In the genomic region with DNA sequence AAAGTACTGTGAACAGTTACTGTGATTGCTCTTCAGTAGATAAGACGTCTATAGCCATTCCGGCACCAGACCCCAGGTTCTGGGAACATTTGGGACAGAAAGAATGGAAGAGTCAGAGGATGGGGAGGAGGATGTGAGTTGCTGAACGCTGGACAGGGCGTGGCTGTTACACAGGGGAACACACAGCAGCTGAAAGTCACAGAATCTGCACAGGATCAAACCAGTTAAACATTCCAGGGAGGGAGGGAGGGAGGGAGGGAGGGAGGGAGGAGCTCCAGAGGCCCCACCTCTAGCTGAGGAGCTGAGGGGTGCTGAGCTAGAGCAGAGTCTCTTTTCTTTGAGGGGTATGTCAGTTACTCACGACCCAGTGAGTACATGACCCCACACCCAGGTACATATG, we compare ENCODE assay signal across 18 mouse cellular contexts. TPM values are rescaled to one million over a fixed set of nuclear protein-coding genes. Genes with fewer than 3 reads are reported as not detected.
DNase-seq lines count a peak whose midpoint lies in the region; ATAC-seq and TF ChIP-seq lines count a peak whose summit lies in the region.
"Had no signal": no experiment of that assay in that cellular context is flagged by ENCODE, and none has a peak within 500 bp of the region (broad histone marks: within the 10 kb centered on the region; RNA-seq: fewer than 3 reads in every experiment).

No protein-coding gene starts in this region.

- H3K4me1 ChIP-seq in kidney, embryonic 15.5 days, result no peaks in the 10 kb centered on the region
- no peaks in the 10 kb centered on the region for H3K4me1 ChIP-seq in ES-E14 (ENCODE audit: control insufficient read depth in 2 of 2, insufficient read depth in 2 of 2, low read length in 2 of 2, poor library complexity in 1 of 2)
- H3K4me1 ChIP-seq: embryonic facial prominence, embryonic 15.5 days; forebrain, embryonic 13.5 days; heart, embryonic 15.5 days; limb, embryonic 15.5 days; neural tube, embryonic 13.5 days had no signal

- DNase-seq in kidney, adult 18-20 months, result no peak
- DNase-seq in ES-E14 (ENCODE audit: low read depth, low spot score) (peak; percentile 43), WW6 (ENCODE audit: low read depth, low spot score) (peak; percentile 14)
- peak; percentile 65 for DNase-seq in retina, embryonic 14.5 days (ENCODE audit: low spot score)
- DNase-seq in thymus, postnatal 10 days (ENCODE audit: low spot score in 2 of 2), result no peak
- DNase-seq in right cerebral cortex, postnatal 4 days, result no peak
- DNase-seq: cerebellum, postnatal 10 days; kidney, postnatal 10 days; layer of hippocampus, adult 9-11 months; liver, postnatal 0 days had no signal

- H3K27ac ChIP-seq in kidney, embryonic 15.5 days, result no peak overlapping the region
- H3K27ac ChIP-seq in ES-E14 (ENCODE audit: insufficient read depth, low read depth, low read length, poor library complexity, severe bottlenecking), result no peak overlapping the region
- H3K27ac ChIP-seq: embryonic facial prominence, embryonic 15.5 days; forebrain, embryonic 13.5 days; heart, embryonic 15.5 days; hindbrain, embryonic 12.5 days; limb, embryonic 15.5 days; neural tube, embryonic 13.5 days had no signal

- no peak overlapping the region for H3K9ac ChIP-seq in kidney, embryonic 15.5 days
- H3K9ac ChIP-seq in ES-E14 (ENCODE audit: insufficient read depth, low read depth, low read length, poor library complexity, severe bottlenecking), result no peak overlapping the region
- H3K9ac ChIP-seq: embryonic facial prominence, embryonic 15.5 days; forebrain, embryonic 13.5 days; heart, embryonic 15.5 days; hindbrain, embryonic 12.5 days; limb, embryonic 15.5 days; liver, postnatal 0 days; neural tube, embryonic 13.5 days had no signal

- H3K4me2 ChIP-seq in kidney, embryonic 15.5 days, result no peak overlapping the region
- H3K4me2 ChIP-seq: embryonic facial prominence, embryonic 15.5 days; forebrain, embryonic 13.5 days; heart, embryonic 15.5 days; hindbrain, embryonic 12.5 days; limb, embryonic 15.5 days; neural tube, embryonic 13.5 days had no signal

- no peaks in the 10 kb centered on the region for H3K27me3 ChIP-seq in kidney, embryonic 15.5 days
- H3K27me3 ChIP-seq: embryonic facial prominence, embryonic 15.5 days; forebrain, embryonic 13.5 days; heart, embryonic 15.5 days; hindbrain, embryonic 12.5 days; limb, embryonic 15.5 days; neural tube, embryonic 13.5 days had no signal

- 0 out of 2 replicates have a peak, but pooled peaks have one; percentile 43 for ATAC-seq in kidney, embryonic 15.5 days (replicated peaks; ENCODE audit: low FRiP score)
- ATAC-seq: CD4-positive, CD25-positive, alpha-beta regulatory T cell, adult 4 months; forebrain, embryonic 13.5 days; liver, postnatal 0 days had no signal

- no peak overlapping the region for H3K4me3 ChIP-seq in kidney, embryonic 15.5 days (replicated peaks)
- H3K4me3 ChIP-seq in ES-E14 (ENCODE audit: insufficient read depth in 1 of 2, low read depth in 1 of 2, low read length in 2 of 2, poor library complexity in 1 of 2, severe bottlenecking in 1 of 2), result no peak overlapping the region
- H3K4me3 ChIP-seq: embryonic facial prominence, embryonic 15.5 days; forebrain, embryonic 13.5 days; heart, embryonic 15.5 days; hindbrain, embryonic 12.5 days; limb, embryonic 15.5 days; neural tube, embryonic 13.5 days had no signal

- no peaks in the 10 kb centered on the region for H3K36me3 ChIP-seq in kidney, embryonic 15.5 days
- H3K36me3 ChIP-seq in ES-E14 (ENCODE audit: control insufficient read depth, insufficient read depth, low read length, poor library complexity, severe bottlenecking), result no peaks in the 10 kb centered on the region
- H3K36me3 ChIP-seq: embryonic facial prominence, embryonic 15.5 days; heart, embryonic 15.5 days; hindbrain, embryonic 12.5 days; limb, embryonic 15.5 days had no signal

- in situ Hi-C loops in ES-E14 (cut with MboI; ENCODE audit: low sequenced_read_pairs in 2 of 2, unreplicated experiment in 2 of 2), result no loop called here

- WGBS in kidney, embryonic 15.5 days, result 51% methylated on average over 5 of the region's 5 CpGs

- no peaks in the 10 kb centered on the region for H3K9me3 ChIP-seq in kidney, embryonic 15.5 days (replicated peaks)
- no peaks in the 10 kb centered on the region for H3K9me3 ChIP-seq in ES-E14 (ENCODE audit: control insufficient read depth, insufficient read depth, low read depth, low read length)
- H3K9me3 ChIP-seq: embryonic facial prominence, embryonic 15.5 days; forebrain, embryonic 13.5 days; heart, embryonic 15.5 days; hindbrain, embryonic 12.5 days; limb, embryonic 15.5 days; neural tube, embryonic 13.5 days had no signal

TF ChIP-seq in ES-E14, 5 proteins besides CTCF, POLR2A, EP300 and RAD21:
- no peak for TF ChIP-seq CHD2 (IDR thresholded peaks at IDR 0.05; ENCODE audit: low read depth, low read length)
- TF ChIP-seq MAFK (IDR thresholded peaks at IDR 0.05; ENCODE audit: insufficient read depth, low read depth, low read length), result no peak
- no peak for TF ChIP-seq HCFC1 (IDR thresholded peaks at IDR 0.05; ENCODE audit: borderline replicate concordance, insufficient read depth, low read length)
- no peak for TF ChIP-seq ZC3H11A (IDR thresholded peaks at IDR 0.05; ENCODE audit: borderline replicate concordance, low read depth, low read length)
- no peak for TF ChIP-seq ZNF384 (IDR thresholded peaks at IDR 0.05; ENCODE audit: low read depth, low read length)
TF ChIP-seq in ES-E14: peak in this region for 0.

RNA-seq across cellular contexts. Expression of gene Rtca, which starts 27.1 kb away (rescaled TPM):
- 76.1 and 80.7 TPM in 2 replicates for polyA plus RNA-seq in kidney, embryonic 15.5 days (2015; fragmentation: Nextera tagmentation; extraction: Ambion mirVana)
- 36.4 and 50.4 TPM in 2 replicates for total RNA-seq in ES-E14 (2012; rRNA removed)

RNA-seq across cellular contexts. Expression of gene Dbt, which starts 31.9 kb away (rescaled TPM):
- polyA plus RNA-seq in kidney, embryonic 15.5 days (2015; fragmentation: Nextera tagmentation; extraction: Ambion mirVana), result 21.4 and 23.9 TPM in 2 replicates
- 18.7 and 25.8 TPM in 2 replicates for total RNA-seq in ES-E14 (2012; rRNA removed)

RNA-seq across cellular contexts. Expression of gene Cdc14a, which starts 57.1 kb away (rescaled TPM):
- polyA plus RNA-seq in kidney, embryonic 15.5 days (2015; fragmentation: Nextera tagmentation; extraction: Ambion mirVana), result 13.6 and 14.7 TPM in 2 replicates
- total RNA-seq in ES-E14 (2012; rRNA removed), result 3.5 TPM in 2 replicates

Comparison
In these comparisons a context has a peak if more than half of its experiments do, and no peak if none do; other contexts are left out.
1. DNase-seq: peak in ES-E14 (single experiment), WW6 (single experiment) and retina, embryonic 14.5 days (single experiment); none in kidney, adult 18-20 months (single experiment), thymus, postnatal 10 days (0 of 2) and right cerebral cortex, postnatal 4 days (single experiment).